Mouse (Mus musculus): ENCODE measurements at regions not wholly inside any gene's neighbourhood (a gene's known extent, or its start where the extent isn't known, plus 50 kb on each side); places are given as distances from the start of the nearest gene placed in this dataset.

DNA sequence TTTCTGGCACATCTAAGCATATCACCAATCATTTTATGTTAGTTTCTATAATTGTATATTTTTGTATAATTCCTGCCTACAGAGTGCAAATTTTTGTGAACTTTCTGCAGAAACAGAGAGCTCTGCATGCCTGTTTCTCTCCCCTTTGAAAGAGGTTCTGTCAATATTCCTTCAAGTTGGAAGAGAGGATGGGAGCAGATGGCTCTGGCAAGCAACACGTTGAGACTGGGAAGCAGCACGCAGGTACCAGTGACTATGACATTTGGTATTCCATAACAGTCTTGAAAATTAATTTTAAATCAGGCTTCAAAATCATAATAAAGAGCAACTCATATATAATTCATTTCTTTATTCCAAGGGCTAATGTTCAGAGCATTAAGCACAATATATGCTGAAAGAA is 795.7 kb upstream of the Adgrl2 start:
- no peaks in the 10 kb centered on the region for H3K27me3 ChIP-seq (ENCODE audit: control insufficient read depth, insufficient read depth, low read length)
- WGBS: 91% methylated on average over 2 of the region's 2 CpGs
- H3K4me1 ChIP-seq (replicated peaks; ENCODE audit: control insufficient read depth, insufficient read depth, low read length): no peaks in the 10 kb centered on the region
- no peak overlapping the region for H3K27ac ChIP-seq (ENCODE audit: control insufficient read depth, insufficient read depth, low read length)
- TF ChIP-seq POLR2A (IDR thresholded peaks at IDR 0.05; ENCODE audit: control insufficient read depth, extremely low read depth, insufficient read depth, low read length, poor library complexity) (no peak), CTCF (IDR thresholded peaks at IDR 0.05; ENCODE audit: borderline replicate concordance, control insufficient read depth, extremely low read depth, insufficient read depth, low read length, poor library complexity) (no peak)
- no peak for DNase-seq
- no peak overlapping the region for H3K4me3 ChIP-seq (ENCODE audit: control insufficient read depth, insufficient read depth, low read length)
- no peaks in the 10 kb centered on the region for H3K36me3 ChIP-seq (ENCODE audit: control insufficient read depth, insufficient read depth, low read length)

DNA sequence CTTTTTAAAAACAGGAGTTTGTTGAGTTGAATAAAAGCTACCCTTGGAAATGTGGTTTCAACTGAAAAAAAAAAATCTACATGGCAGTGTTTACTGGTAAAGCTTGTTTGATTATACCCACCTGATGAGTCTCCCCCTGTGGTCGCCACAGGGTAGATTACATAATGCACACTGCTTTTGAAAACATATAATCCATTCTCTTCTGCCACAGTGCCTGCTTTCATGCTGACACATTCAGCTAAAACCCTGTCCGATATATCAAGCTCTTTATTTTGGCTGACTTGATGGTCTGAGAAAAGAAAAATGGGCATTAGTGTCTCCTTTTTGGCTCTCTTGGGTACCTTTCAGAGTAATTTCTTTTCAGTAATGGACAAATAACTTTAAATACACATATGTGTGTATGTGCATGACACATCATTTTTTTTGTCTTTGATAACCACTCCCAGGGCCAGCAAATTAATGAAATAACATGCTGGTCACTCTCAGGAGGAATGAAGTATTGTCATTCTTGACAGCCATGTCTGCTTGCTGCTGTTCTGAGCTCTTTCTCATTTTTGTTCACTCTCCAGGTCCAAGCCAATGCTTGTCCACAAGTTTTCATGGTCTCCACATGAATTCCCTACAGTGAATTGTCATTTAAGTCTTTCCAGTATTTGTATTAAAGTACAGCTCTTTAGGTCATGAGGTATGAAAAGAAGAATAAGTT is 793.7 kb upstream of the Adgrl2 start:
- H3K36me3 ChIP-seq (ENCODE audit: control insufficient read depth, insufficient read depth, low read length): no peaks in the 10 kb centered on the region
- no peak for DNase-seq
- no peaks in the 10 kb centered on the region for H3K27me3 ChIP-seq (ENCODE audit: control insufficient read depth, insufficient read depth, low read length)
- TF ChIP-seq CTCF (IDR thresholded peaks at IDR 0.05; ENCODE audit: borderline replicate concordance, control insufficient read depth, extremely low read depth, insufficient read depth, low read length, poor library complexity) (no peak), POLR2A (IDR thresholded peaks at IDR 0.05; ENCODE audit: control insufficient read depth, extremely low read depth, insufficient read depth, low read length, poor library complexity) (no peak)
- H3K4me1 ChIP-seq (replicated peaks; ENCODE audit: control insufficient read depth, insufficient read depth, low read length): no peaks in the 10 kb centered on the region
- no peak overlapping the region for H3K4me3 ChIP-seq (ENCODE audit: control insufficient read depth, insufficient read depth, low read length)
- WGBS: 68% methylated on average over 2 of the region's 2 CpGs
- no peak overlapping the region for H3K27ac ChIP-seq (ENCODE audit: control insufficient read depth, insufficient read depth, low read length)

DNA sequence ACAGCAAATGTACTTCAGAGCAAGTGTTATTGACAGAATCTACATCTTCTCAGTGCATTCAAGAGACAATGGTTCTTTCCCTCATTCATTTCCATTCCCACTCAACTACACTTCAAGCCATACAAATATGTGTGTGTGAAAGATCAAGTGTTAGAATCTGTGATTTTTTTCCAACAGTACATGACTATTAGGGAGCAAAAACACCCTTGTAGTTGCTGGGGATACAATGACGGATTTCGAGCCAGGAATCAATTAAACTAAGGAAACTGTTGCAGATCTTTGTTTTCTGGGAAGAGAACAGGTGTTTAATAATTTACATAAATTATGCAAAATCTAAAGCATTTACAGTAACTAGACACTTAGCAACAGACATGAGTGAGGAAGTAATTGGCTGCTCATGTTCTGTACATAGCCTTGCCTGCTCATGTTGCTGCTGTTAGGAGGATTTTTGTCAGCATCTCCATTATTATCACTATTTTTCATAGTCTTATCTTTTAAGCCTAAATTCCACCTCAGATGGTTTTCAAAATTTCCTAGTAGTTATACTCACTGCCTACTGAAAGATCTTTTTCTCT is 777.6 kb upstream of the Adgrl2 start:
- Histone ChIP-seq H3K36me3 (ENCODE audit: control insufficient read depth, insufficient read depth, low read length) (no peaks in the 10 kb centered on the region), H3K4me1 (replicated peaks; ENCODE audit: control insufficient read depth, insufficient read depth, low read length) (no peaks in the 10 kb centered on the region), H3K27ac (ENCODE audit: control insufficient read depth, insufficient read depth, low read length) (no peak overlapping the region), H3K27me3 (ENCODE audit: control insufficient read depth, insufficient read depth, low read length) (no peaks in the 10 kb centered on the region), H3K4me3 (ENCODE audit: control insufficient read depth, insufficient read depth, low read length) (no peak overlapping the region)
- 94% methylated on average over 2 of the region's 2 CpGs for WGBS
- no peak for DNase-seq
- TF ChIP-seq CTCF (IDR thresholded peaks at IDR 0.05; ENCODE audit: borderline replicate concordance, control insufficient read depth, extremely low read depth, insufficient read depth, low read length, poor library complexity): no peak
- no peak for TF ChIP-seq POLR2A (IDR thresholded peaks at IDR 0.05; ENCODE audit: control insufficient read depth, extremely low read depth, insufficient read depth, low read length, poor library complexity)

DNA sequence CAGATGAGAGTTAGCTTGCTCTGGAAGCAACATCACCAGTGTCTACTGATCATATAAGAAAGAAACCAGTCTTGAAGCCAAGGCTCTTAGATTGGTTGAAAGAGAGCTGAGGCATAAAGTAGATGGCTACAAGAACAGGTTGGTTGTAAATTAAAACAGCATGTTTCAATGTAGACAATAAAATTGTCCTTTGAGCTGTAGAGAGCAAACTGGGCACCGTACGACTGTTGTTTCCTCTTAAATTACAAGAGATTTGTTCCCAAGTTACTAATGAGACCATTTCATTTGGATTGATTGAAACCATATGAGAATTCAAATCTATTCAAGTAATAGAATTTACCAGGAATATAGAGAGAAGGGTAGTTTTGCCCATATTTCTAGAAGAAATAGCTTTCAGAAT is 770.9 kb upstream of the Adgrl2 start:
- no peak overlapping the region for H3K27ac ChIP-seq (ENCODE audit: control insufficient read depth, insufficient read depth, low read length)
- 93% methylated on average over 2 of the region's 2 CpGs for WGBS
- DNase-seq: no peak
- H3K4me3 ChIP-seq (ENCODE audit: control insufficient read depth, insufficient read depth, low read length): no peak overlapping the region
- H3K36me3 ChIP-seq (ENCODE audit: control insufficient read depth, insufficient read depth, low read length): no peaks in the 10 kb centered on the region
- TF ChIP-seq POLR2A (IDR thresholded peaks at IDR 0.05; ENCODE audit: control insufficient read depth, extremely low read depth, insufficient read depth, low read length, poor library complexity) (no peak), CTCF (IDR thresholded peaks at IDR 0.05; ENCODE audit: borderline replicate concordance, control insufficient read depth, extremely low read depth, insufficient read depth, low read length, poor library complexity) (no peak)
- no peaks in the 10 kb centered on the region for H3K4me1 ChIP-seq (replicated peaks; ENCODE audit: control insufficient read depth, insufficient read depth, low read length)
- H3K27me3 ChIP-seq (ENCODE audit: control insufficient read depth, insufficient read depth, low read length): no peaks in the 10 kb centered on the region

DNA sequence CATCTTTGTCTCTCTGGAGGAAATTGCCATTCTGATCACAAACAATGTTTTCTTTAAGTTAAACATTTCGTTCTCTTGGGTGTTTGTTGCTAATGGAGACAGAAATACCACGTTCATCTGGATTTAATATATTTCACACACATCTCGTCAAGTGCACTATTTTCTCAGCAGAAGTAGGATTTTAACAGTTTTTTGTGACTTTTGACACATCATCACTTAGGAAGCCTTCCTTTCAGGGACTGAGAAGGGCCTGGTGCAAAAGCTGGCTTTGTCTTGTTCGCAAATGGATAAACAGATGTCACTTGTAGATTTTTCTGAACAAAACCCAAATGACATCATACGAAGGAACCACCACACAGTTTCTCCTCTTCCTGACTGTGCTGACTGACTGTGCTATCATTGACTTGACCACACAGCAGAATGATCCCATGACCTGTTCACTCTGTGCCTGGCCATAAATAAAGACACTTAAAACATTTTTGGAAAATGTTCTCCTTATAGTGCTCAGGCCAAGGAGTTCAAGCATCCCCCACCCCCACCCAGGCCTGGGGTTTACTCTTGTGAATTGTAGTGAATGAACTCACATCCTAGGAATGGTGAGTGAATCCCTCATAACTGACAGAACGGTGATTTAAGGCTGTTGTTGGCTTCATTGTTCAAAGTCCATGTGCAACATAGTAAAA is 767.7 kb upstream of the Adgrl2 start:
- WGBS: 92% methylated on average over 6 of the region's 6 CpGs
- no peak overlapping the region for H3K4me3 ChIP-seq (ENCODE audit: control insufficient read depth, insufficient read depth, low read length)
- no peaks in the 10 kb centered on the region for H3K36me3 ChIP-seq (ENCODE audit: control insufficient read depth, insufficient read depth, low read length)
- H3K27me3 ChIP-seq (ENCODE audit: control insufficient read depth, insufficient read depth, low read length): no peaks in the 10 kb centered on the region
- no peak overlapping the region for H3K27ac ChIP-seq (ENCODE audit: control insufficient read depth, insufficient read depth, low read length)
- H3K4me1 ChIP-seq (replicated peaks; ENCODE audit: control insufficient read depth, insufficient read depth, low read length): no peaks in the 10 kb centered on the region
- DNase-seq: no peak
- no peak for TF ChIP-seq CTCF (IDR thresholded peaks at IDR 0.05; ENCODE audit: borderline replicate concordance, control insufficient read depth, extremely low read depth, insufficient read depth, low read length, poor library complexity)
- no peak for TF ChIP-seq POLR2A (IDR thresholded peaks at IDR 0.05; ENCODE audit: control insufficient read depth, extremely low read depth, insufficient read depth, low read length, poor library complexity)

DNA sequence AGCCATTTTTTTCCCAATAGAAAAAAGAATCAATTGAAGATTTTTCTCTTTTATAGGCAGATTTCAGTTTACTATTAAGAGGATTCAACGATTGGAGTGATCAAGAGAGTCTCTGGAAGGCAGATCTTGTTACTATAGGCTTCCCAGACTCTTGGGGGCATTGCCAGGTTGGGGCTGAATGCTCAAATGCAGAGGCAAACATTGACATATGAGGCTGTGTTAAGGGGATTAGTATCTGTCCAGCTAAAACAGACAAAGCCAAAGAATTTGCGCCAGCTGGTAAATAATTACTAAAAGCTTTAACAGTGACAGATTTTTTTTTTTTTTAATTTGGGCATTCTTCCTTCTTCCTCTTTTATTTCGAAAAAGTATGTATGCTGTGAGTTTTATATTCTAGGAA is 745.7 kb upstream of the Adgrl2 start:
- no peak overlapping the region for H3K4me3 ChIP-seq (ENCODE audit: control insufficient read depth, insufficient read depth, low read length)
- TF ChIP-seq CTCF (IDR thresholded peaks at IDR 0.05; ENCODE audit: borderline replicate concordance, control insufficient read depth, extremely low read depth, insufficient read depth, low read length, poor library complexity) (no peak), POLR2A (IDR thresholded peaks at IDR 0.05; ENCODE audit: control insufficient read depth, extremely low read depth, insufficient read depth, low read length, poor library complexity) (no peak)

More for the DNA sequence above, 745.7 kb upstream of the Adgrl2 start:
- Histone ChIP-seq H3K36me3 (ENCODE audit: control insufficient read depth, insufficient read depth, low read length) (no peaks in the 10 kb centered on the region), H3K27ac (ENCODE audit: control insufficient read depth, insufficient read depth, low read length) (no peak overlapping the region), H3K4me1 (replicated peaks; ENCODE audit: control insufficient read depth, insufficient read depth, low read length) (no peaks in the 10 kb centered on the region), H3K27me3 (ENCODE audit: control insufficient read depth, insufficient read depth, low read length) (no peaks in the 10 kb centered on the region)
- 74% methylated on average over 3 of the region's 3 CpGs for WGBS
- no peak for DNase-seq

All from thymus, adult 2 months (tissue).